Mouse (Mus musculus) bone marrow macrophage, adult 2 months (primary cell): ENCODE data around the gene Tm9sf2.

Source experiments
- CTCF ChIP-seq: IDR thresholded peaks from 2 replicates; pipeline ENCODE4 v1.5.1; 2012; ENCODE audit warnings: low read depth, mild to moderate bottlenecking, low read length, moderate library complexity
- POLR2A ChIP-seq: IDR thresholded peaks from 2 replicates; pipeline ENCODE4 v1.6.1; 2012; ENCODE audit warnings: mild to moderate bottlenecking, low read depth, low read length, borderline replicate concordance

DNA sequence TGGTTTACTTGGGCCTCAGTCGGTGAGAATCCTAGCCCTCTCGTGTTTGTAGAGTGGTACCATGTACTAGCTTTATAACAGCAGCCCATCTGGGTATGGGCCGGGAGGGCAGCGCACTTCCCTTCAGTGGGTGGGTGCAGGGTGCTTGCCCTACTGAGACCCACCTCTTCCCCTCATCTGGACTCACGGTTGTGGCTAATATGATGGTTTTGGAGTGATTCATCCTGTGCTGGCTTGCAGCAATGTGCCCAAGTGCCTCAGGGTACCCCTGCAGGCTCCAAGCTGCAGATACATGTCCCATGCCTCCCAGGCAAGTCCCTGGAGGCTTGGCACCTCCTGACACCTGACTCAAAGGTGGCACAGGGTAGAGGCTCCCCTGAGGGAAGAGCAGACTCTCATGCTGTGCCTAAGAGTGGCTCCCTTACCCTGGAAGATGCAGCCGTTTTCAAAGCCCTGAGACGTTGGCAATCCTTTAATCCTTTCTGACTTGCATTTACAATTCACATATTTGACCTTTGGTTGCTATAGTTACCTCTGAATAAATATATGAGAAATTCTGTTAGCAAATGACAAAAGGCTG is 63.5 kb downstream of the Tm9sf2 start:
- TF ChIP-seq CTCF (no peak), POLR2A (no peak)
